Mouse (Mus musculus): ENCODE measurements around the gene Tspan9. TPM values are rescaled to one million over a fixed set of nuclear protein-coding genes. Genes with fewer than 3 reads are reported as not detected.
A peak's percentile ranks its signal among the peaks of the same experiment; 100 is the strongest.

The Tspan9 gene
- polyA plus RNA-seq, 1 experiment from 2014 or later: 34.5 TPM

DNA sequence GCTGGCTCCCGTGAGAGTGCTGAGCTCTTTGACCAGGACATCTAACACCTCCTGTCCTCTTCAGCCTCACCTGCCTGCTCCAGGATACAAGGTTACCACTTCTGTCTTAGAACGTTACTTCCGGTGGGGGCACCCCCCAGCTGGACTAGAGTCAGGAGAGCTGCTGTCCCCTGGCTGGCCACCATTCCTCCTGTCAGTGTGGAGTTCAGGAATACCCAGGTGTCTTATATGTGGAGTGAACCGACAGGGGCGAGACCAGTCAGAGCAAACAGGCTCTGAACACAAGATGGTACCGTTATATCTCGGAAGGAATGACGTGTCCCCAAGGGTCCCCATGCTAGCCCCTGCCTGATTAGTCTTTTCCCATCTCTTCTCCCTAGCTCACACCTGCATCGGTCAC, 106.8 kb downstream of the Tspan9 start:
- no peaks in the 10 kb centered on the region for H3K9me3 ChIP-seq
- no peak overlapping the region for H3K4me3 ChIP-seq (replicated peaks)
- H3K27me3 ChIP-seq: peaks cover 63% of the 10 kb centered on the region
- no peak for ATAC-seq (ENCODE audit: low FRiP score)
- WGBS: 84% methylated on average over 9 of the region's 9 CpGs
- peaks cover 39% of the 10 kb centered on the region for H3K4me1 ChIP-seq
- H3K36me3 ChIP-seq (replicated peaks): no peaks in the 10 kb centered on the region
- H3K27ac ChIP-seq: no peak overlapping the region
- H3K4me2 ChIP-seq: no peak overlapping the region
- H3K9ac ChIP-seq: no peak overlapping the region

DNA sequence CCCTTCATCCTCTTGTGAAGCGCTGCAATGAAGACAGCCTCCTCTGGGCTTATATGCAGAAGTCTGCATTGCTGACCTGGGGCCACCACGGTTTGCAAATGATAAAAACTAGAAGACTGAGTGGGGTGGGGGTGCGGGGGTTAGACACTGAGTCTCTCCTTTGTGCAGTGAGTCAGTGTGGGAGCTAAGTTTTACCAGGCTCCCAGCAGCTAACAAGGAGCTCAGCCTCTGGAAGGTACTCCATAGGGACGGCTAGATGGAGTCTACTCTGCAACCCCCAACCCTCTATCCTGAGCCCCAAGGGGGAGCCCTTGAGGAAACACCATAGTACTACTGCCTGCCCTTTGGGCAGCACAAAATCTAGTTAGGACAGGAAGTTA, 107.5 kb downstream of the Tspan9 start:
- Histone ChIP-seq H3K27me3 (peaks cover 69% of the 10 kb centered on the region), H3K9ac (peak overlapping the region; percentile 60; the same call in 1 of the 2 replicates), H3K4me3 (replicated peaks) (peak overlapping the region; percentile 56), H3K27ac (no peak overlapping the region), H3K4me2 (peak overlapping the region; percentile 97), H3K4me1 (peaks cover 39% of the 10 kb centered on the region), H3K36me3 (replicated peaks) (no peaks in the 10 kb centered on the region), H3K9me3 (no peaks in the 10 kb centered on the region)
- 8% methylated on average over 4 of the region's 4 CpGs for WGBS
- no peak for ATAC-seq (ENCODE audit: low FRiP score)

DNA sequence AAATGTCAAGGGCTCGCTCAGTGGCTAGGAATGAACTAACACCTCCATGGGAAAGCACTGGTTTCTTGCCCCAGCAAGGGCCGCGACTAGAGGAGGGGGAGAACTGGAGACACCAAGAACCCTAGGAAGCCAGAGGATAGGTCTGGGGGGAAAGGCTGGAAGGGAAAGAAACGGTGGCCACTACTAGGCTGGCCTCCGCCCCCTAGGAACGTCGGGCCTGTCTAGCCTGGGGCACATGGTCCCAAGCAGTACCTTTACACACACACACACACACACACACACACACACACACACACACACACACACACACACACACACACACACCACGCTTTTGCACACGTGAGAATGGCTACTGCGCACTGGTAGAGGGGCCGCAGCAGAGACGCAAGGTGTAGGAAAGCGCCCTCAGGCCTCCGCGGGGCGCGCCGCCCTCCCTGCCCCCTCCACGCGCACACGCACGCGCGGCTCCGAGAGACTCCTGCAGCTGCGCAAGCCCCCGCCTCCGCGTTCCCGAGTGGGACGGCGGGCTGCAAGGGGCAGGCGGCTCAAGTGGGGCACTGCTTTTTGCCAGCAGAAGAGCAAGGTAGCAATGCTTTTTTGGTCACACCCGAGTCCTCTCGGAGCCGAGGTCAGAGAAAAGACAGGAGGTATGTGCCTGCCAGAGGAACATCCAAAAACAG, 108.0 kb downstream of the Tspan9 start:
- Histone ChIP-seq H3K9me3 (no peaks in the 10 kb centered on the region), H3K4me1 (peaks cover 42% of the 10 kb centered on the region), H3K9ac (peak overlapping the region; percentile 60), H3K4me3 (replicated peaks) (peak overlapping the region; percentile 56), H3K27ac (0 out of 2 replicates have a peak overlapping the region, but pooled peaks have one; percentile 46), H3K4me2 (peak overlapping the region; percentile 97), H3K27me3 (peaks cover 72% of the 10 kb centered on the region), H3K36me3 (replicated peaks) (no peaks in the 10 kb centered on the region)
- WGBS: 1% methylated on average over 31 of the region's 36 CpGs
- ATAC-seq (ENCODE audit: low FRiP score): peak; percentile 30

DNA sequence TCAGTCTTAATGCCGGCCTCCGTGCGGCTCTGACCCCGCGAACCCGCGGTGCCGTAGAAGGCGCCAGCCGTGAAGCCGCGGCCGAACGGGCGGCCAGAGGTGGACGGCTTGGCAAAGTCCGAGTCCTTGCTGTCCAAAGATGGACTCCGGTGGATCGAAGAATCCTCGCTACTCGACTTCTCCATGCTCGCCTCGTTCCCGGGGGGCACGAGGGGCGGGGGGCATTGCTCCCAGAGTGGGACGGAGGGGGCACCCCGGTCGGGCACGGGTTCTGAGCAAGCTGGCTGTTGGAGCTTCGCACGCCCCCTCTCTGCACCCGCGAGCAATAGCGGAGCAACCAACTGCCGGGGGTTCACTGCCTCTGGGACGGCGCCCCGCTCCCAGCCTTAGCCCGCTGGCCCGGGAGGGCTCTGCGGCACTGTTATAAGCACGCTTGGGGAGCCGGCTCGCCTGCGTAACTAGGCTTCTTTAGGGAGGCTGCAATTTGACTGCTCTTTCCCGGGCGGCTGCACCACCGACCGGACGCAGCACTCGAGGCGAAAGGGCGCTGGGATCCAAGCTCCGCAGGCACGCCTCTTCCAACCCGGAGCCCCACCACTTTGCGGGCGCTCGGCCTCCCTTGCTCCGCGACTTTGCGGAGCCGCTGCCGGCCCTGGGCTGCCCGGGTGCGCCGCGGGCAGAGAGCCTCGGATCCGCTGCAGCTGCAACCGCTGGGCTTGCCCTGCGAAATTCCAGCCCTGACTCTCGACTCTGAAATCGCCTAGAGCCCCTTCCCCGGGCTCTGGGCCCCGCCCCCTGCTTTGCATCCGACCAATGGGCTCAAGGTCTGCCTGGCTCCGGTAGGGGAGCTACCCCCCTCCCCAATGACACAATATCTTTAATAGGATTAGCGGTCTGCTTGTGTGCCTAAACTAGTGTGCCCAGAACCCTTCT, 108.8 kb downstream of the Tspan9 start:
- Histone ChIP-seq H3K27ac (peak overlapping the region; percentile 46), H3K4me1 (peaks cover 44% of the 10 kb centered on the region), H3K9me3 (no peaks in the 10 kb centered on the region), H3K4me3 (replicated peaks) (peak overlapping the region; percentile 56), H3K36me3 (replicated peaks) (no peaks in the 10 kb centered on the region), H3K9ac (peak overlapping the region; percentile 60), H3K4me2 (peak overlapping the region; percentile 97), H3K27me3 (peaks cover 78% of the 10 kb centered on the region)
- under 1% methylated on average over 74 of the region's 80 CpGs for WGBS
- peak; percentile 83 for ATAC-seq (ENCODE audit: low FRiP score)

DNA sequence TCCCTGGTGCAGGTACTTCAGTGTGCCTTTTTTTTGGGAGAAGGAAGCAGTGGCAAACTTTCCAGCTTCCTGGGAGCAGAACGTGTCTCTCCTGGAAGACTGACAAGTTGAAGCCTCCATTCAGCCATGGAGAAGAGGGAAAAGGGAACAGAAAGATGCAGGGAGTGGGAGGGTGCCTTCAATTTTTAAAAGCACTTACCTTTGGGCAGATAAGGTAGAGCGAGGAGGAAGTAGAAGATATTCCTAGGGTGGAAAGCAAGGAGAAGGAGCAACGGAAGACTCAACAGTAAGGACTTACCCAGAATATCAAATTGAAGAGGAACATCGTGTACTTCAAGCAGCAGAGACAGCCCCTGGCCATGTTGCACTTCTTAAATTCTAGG, 109.5 kb downstream of the Tspan9 start:
- H3K9ac ChIP-seq: peak overlapping the region; percentile 60; the same call in 1 of the 2 replicates
- peak overlapping the region; percentile 56 for H3K4me3 ChIP-seq (replicated peaks)
- no peaks in the 10 kb centered on the region for H3K9me3 ChIP-seq
- no peak overlapping the region for H3K27ac ChIP-seq
- H3K4me2 ChIP-seq: peak overlapping the region; percentile 97
- no peaks in the 10 kb centered on the region for H3K36me3 ChIP-seq (replicated peaks)
- H3K27me3 ChIP-seq: peaks cover 78% of the 10 kb centered on the region
- peaks cover 50% of the 10 kb centered on the region for H3K4me1 ChIP-seq
- no peak for ATAC-seq (ENCODE audit: low FRiP score)
- 12% methylated on average over 4 of the region's 4 CpGs for WGBS

DNA sequence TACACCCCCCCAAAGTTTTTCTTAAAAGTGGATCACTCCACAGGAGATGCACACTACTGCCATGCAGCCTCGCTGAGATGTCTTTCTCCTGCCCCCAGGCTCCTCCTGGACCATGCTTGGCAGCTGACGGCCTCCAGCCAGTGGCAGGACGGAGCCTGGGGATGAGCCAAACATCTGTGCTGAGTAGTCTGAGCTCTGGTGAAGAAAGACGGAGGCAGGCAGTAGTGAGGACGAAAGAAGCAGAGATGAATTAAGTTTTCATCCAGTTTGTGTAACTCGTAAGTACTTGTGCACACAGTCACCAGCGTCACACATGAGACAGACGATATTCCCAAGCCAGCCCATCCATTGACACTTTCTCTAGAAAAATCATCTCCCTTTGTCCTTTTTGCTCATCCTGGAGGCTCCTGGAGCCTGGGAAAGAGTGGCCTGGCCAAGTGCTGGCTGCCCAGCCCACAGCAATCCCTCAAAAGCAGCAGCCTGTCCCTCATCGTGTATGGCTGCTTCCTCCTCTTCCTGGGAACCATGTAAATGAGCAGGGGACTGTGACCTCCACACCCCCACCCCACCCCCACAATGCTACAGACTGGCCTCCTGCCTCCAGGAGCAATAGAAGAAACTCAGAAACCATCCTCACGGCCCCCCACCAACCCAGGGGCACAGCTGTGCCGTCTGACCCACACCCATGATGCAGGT, 110.1 kb downstream of the Tspan9 start:
- no peak for ATAC-seq (ENCODE audit: low FRiP score)
- WGBS: 39% methylated on average over 11 of the region's 11 CpGs
- peaks cover 78% of the 10 kb centered on the region for H3K27me3 ChIP-seq
- no peaks in the 10 kb centered on the region for H3K36me3 ChIP-seq (replicated peaks)
- H3K4me3 ChIP-seq (replicated peaks): peak overlapping the region; percentile 56
- H3K4me1 ChIP-seq: peaks cover 51% of the 10 kb centered on the region
- H3K27ac ChIP-seq: no peak overlapping the region
- H3K4me2 ChIP-seq: peak overlapping the region; percentile 97
- H3K9me3 ChIP-seq: no peaks in the 10 kb centered on the region
- no peak overlapping the region for H3K9ac ChIP-seq

DNA sequence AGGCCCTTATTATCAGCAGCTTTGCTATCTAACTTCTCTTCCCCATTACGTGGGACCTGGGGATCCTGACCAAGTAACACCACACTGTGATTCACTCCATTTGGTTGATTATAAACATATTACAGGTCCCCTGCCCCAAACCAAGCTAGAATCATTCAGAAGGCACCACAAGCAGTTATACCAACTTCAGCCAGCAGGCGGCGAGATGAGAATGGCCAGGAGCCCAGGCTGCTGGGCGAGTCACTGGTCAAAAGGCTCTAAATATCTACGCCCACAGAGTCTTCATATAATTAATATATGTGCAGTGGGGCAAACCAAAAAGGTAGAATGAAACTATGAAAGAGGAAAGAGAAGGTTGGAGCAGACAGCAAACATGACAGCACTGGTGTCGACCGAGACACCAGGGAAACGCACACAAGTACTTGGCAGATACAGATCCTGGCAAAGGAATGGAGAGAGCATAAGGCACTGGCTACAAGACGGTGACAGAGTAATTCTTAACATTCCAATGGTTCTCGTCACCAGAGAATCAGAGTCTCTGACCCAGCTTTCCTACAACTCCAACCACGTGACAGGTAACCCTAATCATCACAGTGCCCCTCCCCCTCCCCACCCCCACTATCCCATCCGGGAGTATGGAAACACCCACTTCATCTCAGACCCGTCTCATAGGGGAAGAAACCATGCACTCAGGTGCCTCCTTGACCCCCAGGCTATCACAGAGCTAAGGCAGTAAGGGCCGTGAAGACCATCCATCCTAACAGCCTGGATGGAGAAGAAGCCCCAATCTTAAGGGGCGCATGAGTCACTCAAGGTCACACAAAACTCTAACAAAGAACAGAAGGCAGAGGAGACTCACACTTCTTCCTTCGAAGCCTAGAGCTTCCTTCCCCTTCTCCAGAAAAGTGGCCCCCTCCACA, 110.9 kb downstream of the Tspan9 start:
- no peak overlapping the region for H3K27ac ChIP-seq
- H3K4me2 ChIP-seq: no peak overlapping the region
- no peak overlapping the region for H3K9ac ChIP-seq
- no peaks in the 10 kb centered on the region for H3K36me3 ChIP-seq (replicated peaks)
- 37% methylated on average over 16 of the region's 16 CpGs for WGBS
- no peak overlapping the region for H3K4me3 ChIP-seq (replicated peaks)
- peaks cover 56% of the 10 kb centered on the region for H3K4me1 ChIP-seq
- ATAC-seq (ENCODE audit: low FRiP score): no peak
- no peaks in the 10 kb centered on the region for H3K9me3 ChIP-seq
- peaks cover 72% of the 10 kb centered on the region for H3K27me3 ChIP-seq

DNA sequence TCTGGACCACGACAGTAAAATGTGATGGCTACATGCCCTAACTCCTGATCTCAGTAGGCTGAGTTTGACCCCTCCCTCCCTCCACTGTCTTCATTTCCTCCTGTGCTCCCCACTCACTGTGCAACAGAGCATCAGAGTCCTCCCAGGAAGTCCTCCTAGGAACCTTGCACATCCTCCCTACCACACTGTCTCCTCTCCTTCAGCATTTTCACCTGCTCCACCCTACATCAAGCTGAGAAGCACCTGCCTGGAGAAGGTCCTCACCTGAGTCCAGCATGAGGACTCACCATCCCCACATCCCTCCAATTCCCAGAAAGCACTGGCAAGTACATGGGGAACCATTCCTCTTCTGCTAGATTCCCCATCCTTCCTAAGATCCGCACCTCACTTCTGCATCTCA, 111.8 kb downstream of the Tspan9 start:
- Histone ChIP-seq H3K4me1 (peaks cover 56% of the 10 kb centered on the region), H3K4me2 (no peak overlapping the region), H3K27me3 (peaks cover 63% of the 10 kb centered on the region), H3K36me3 (replicated peaks) (no peaks in the 10 kb centered on the region), H3K27ac (no peak overlapping the region), H3K4me3 (replicated peaks) (no peak overlapping the region), H3K9me3 (no peaks in the 10 kb centered on the region), H3K9ac (no peak overlapping the region)
- WGBS: 76% methylated on average over 2 of the region's 2 CpGs
- ATAC-seq (ENCODE audit: low FRiP score): no peak

DNA sequence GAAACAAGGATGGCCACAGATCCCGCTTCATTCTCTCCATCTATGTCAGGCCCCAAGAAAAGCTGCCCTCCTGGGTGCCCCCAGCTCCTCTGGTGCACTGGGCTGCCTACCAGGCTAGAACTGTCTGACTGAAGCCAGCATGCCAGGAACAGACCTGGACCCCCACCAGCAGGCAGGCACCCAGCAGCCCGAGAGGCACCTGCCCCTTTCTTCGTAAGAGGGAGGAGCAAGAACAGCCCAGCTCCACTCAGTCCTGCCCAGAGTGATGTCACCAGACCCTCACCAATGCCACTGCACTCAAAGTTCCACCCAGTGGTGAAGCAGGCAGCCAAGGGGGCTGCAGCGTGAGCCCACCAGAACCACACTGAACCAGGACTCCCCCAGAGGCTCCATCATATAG, 112.3 kb downstream of the Tspan9 start:
- no peaks in the 10 kb centered on the region for H3K9me3 ChIP-seq
- ATAC-seq (ENCODE audit: low FRiP score): no peak
- H3K27ac ChIP-seq: no peak overlapping the region
- no peaks in the 10 kb centered on the region for H3K36me3 ChIP-seq (replicated peaks)
- peaks cover 58% of the 10 kb centered on the region for H3K27me3 ChIP-seq
- no peak overlapping the region for H3K4me3 ChIP-seq (replicated peaks)
- H3K4me2 ChIP-seq: no peak overlapping the region
- H3K9ac ChIP-seq: no peak overlapping the region
- WGBS: 61% methylated on average over 4 of the region's 4 CpGs
- peaks cover 54% of the 10 kb centered on the region for H3K4me1 ChIP-seq

DNA sequence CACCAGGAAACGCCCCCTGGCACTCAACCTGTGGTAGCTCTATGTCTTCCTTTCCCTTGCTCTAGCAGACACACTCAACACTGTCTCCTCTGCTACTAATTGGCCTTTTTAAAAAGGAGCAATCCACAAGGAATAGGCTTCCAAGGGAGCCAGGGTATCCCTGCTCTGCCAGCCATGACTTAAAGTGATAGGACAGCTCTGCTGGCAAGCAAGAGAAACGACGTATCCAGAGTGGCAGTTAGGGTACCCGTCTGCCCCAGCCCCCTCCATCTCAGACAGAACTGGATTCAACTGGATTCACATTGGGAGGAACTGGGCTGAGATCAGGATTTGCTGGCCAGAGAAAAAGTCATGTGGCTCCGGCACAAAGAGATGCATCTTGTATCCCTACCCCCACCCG, 112.9 kb downstream of the Tspan9 start:
- Histone ChIP-seq H3K4me1 (peaks cover 48% of the 10 kb centered on the region), H3K4me2 (no peak overlapping the region), H3K9me3 (no peaks in the 10 kb centered on the region), H3K27me3 (peaks cover 55% of the 10 kb centered on the region), H3K36me3 (replicated peaks) (no peaks in the 10 kb centered on the region), H3K4me3 (replicated peaks) (no peak overlapping the region), H3K27ac (no peak overlapping the region), H3K9ac (no peak overlapping the region)
- 57% methylated on average over 6 of the region's 6 CpGs for WGBS
- ATAC-seq (ENCODE audit: low FRiP score): no peak

DNA sequence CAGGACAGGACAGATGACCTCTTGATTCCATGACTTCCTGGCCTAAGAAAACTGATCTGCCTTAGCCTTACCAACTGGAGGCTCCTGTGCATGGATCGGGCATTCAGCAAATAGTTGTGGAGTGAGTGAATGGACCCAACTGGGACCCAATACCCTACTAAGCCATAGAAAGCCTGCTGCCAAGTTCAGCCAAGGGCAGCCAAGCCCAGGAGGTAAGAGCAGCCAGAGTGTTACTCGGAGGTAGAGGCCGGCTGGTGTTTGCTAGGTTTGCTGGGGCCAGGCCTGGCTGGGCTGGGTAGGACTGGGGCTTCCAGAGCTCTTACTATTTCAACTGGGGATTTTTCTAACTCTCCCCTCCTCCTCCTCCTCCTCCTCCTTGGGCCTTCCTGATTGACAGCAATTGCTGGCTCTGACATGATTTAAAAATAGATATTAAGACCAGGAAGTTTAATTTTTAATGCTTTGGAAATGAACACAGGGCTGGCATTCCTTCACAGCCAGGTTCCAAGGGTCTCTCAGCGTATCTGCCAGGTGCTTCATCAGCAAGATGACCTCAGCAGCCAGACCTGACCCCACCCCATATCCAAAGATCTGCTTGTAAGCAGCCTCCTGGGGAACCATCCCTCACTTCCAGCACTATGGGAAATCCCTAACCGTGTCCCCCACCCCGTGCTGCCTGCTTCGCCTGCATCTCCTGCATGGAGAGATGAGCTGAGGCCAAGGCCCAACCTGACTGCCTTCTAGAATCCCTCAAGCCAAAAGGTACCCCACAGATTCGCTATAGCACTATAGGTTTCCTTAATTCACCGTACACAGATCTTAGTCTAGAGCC, 113.7 kb downstream of the Tspan9 start:
- peaks cover 41% of the 10 kb centered on the region for H3K4me1 ChIP-seq
- H3K36me3 ChIP-seq (replicated peaks): no peaks in the 10 kb centered on the region
- H3K27me3 ChIP-seq: peaks cover 48% of the 10 kb centered on the region
- H3K27ac ChIP-seq: no peak overlapping the region
- no peaks in the 10 kb centered on the region for H3K9me3 ChIP-seq
- H3K4me2 ChIP-seq: no peak overlapping the region
- no peak overlapping the region for H3K9ac ChIP-seq
- no peak for ATAC-seq (ENCODE audit: low FRiP score)
- no peak overlapping the region for H3K4me3 ChIP-seq (replicated peaks)
- WGBS: 85% methylated on average over 9 of the region's 9 CpGs

Measured in forebrain, embryonic 12.5 days (tissue).